Mouse (Mus musculus): ENCODE measurements around the gene Gigyf2. TPM values are rescaled to one million over a fixed set of nuclear protein-coding genes. Genes with fewer than 3 reads are reported as not detected.
"Not testable (repeated sequence)": the region's sequence is repeated elsewhere in the genome, so short reads cannot be mapped to it uniquely, and the experiment has no call there.

Gene Gigyf2
- total and polyA plus RNA-seq, 2 experiments from 2014 or later, result 51.3 to 56.8 TPM

- DNase-seq (ENCODE audit: low spot score) (no peak), ATAC-seq (no peak)
- H3K36me3 ChIP-seq (ENCODE audit: insufficient read depth, low read length), result peaks cover 55% of the 10 kb centered on the region
- H3K9ac ChIP-seq (replicated peaks; ENCODE audit: low read length), result no peak overlapping the region
- WGBS, result 72% methylated on average over 6 of the region's 6 CpGs
- no peaks in the 10 kb centered on the region for H3K4me1 ChIP-seq (ENCODE audit: insufficient read depth, low read length)
- no peak overlapping the region for H3K4me2 ChIP-seq (ENCODE audit: low read depth, low read length)
- no peak overlapping the region for H3K27ac ChIP-seq
- H3K27me3 ChIP-seq (ENCODE audit: insufficient read depth, low read length), result no peaks in the 10 kb centered on the region
- TF ChIP-seq CTCF (IDR thresholded peaks at IDR 0.05; ENCODE audit: low read depth), result no peak
- H3K4me3 ChIP-seq (ENCODE audit: low read length), result no peak overlapping the region
- no peaks in the 10 kb centered on the region for H3K9me3 ChIP-seq (ENCODE audit: low read length)
Observed at GRCm38 (mm10) chr1:87436583-87436982, 109.8 kb downstream of the Gigyf2 start.

GRCm38 (mm10) chr1:87447183-87448104 is 120.6 kb downstream of the Gigyf2 start:
- H3K27me3 ChIP-seq (ENCODE audit: insufficient read depth, low read length), result no peaks in the 10 kb centered on the region
- H3K4me2 ChIP-seq (ENCODE audit: low read depth, low read length), result no peak overlapping the region
- H3K4me1 ChIP-seq (ENCODE audit: insufficient read depth, low read length), result no peaks in the 10 kb centered on the region
- H3K9me3 ChIP-seq (ENCODE audit: low read length), result no peaks in the 10 kb centered on the region
- peaks cover 53% of the 10 kb centered on the region for H3K36me3 ChIP-seq (ENCODE audit: insufficient read depth, low read length)
- TF ChIP-seq CTCF (IDR thresholded peaks at IDR 0.05; ENCODE audit: low read depth), result peak; percentile 85
- H3K27ac ChIP-seq, result no peak overlapping the region
- 32% methylated on average over 5 of the region's 5 CpGs for WGBS
- ATAC-seq (peak; percentile 66; the same call in 1 of the 2 replicates), DNase-seq (ENCODE audit: low spot score) (peak; percentile 79)
- H3K4me3 ChIP-seq (ENCODE audit: low read length), result no peak overlapping the region
- H3K9ac ChIP-seq (replicated peaks; ENCODE audit: low read length), result no peak overlapping the region

DNA sequence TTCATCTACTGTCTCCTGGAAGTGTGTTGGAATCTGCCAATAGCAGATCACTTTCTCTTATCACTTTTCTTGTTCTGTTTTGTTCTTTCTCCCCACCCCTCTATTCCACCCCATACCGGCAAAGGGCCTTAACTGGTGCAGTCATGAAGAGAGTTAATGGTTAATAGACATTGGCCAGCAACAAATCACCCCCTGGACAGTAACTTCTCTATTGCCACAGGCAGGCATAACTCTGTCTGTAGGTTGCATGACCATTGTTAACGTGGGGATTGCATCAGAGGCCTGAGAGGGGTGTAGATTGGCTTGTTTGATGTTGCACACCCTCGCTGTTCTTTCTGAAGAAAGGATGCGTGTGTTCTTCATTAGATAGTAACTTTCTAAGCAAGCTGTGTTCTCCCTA is 122.6 kb downstream of the Gigyf2 start:
- Histone ChIP-seq H3K27ac (no peak overlapping the region), H3K9me3 (ENCODE audit: low read length) (no peaks in the 10 kb centered on the region), H3K4me2 (ENCODE audit: low read depth, low read length) (no peak overlapping the region), H3K4me3 (ENCODE audit: low read length) (no peak overlapping the region), H3K27me3 (ENCODE audit: insufficient read depth, low read length) (no peaks in the 10 kb centered on the region), H3K36me3 (ENCODE audit: insufficient read depth, low read length) (peaks cover 43% of the 10 kb centered on the region), H3K4me1 (ENCODE audit: insufficient read depth, low read length) (no peaks in the 10 kb centered on the region), H3K9ac (replicated peaks; ENCODE audit: low read length) (no peak overlapping the region)
- DNase-seq (ENCODE audit: low spot score) (no peak), ATAC-seq (no peak)
- TF ChIP-seq CTCF (IDR thresholded peaks at IDR 0.05; ENCODE audit: low read depth), result no peak
- 85% methylated on average over 4 of the region's 4 CpGs for WGBS

DNA sequence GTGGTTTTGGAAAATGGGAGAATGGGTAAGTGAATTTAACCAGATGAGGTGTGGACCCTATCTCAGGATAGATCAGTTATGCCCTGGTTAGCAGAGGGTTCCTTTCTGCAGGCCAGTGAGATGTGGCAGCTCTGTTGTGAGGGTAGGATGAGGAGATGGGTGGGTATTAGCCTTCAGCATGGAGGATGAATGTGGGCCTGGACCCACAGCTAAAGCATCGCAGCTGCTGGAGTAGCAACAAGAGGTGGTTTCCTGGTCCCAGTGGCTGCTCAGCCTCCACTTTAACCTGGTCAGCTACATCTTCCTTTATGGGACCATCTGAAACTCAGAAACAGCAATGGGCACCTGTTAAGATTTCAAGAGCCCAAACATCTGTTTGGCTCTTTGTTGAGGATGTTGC is 129.6 kb downstream of the Gigyf2 start:
- 100% methylated on average over 1 of the region's 1 CpGs for whole genome bisulfite sequencing
- Histone ChIP-seq H3K36me3 (ENCODE audit: insufficient read depth, low read length) (no peaks in the 10 kb centered on the region), H3K9ac (replicated peaks; ENCODE audit: low read length) (no peak overlapping the region), H3K27me3 (ENCODE audit: insufficient read depth, low read length) (no peaks in the 10 kb centered on the region), H3K4me2 (ENCODE audit: low read depth, low read length) (no peak overlapping the region), H3K4me1 (ENCODE audit: insufficient read depth, low read length) (no peaks in the 10 kb centered on the region), H3K27ac (no peak overlapping the region), H3K9me3 (ENCODE audit: low read length) (no peaks in the 10 kb centered on the region), H3K4me3 (ENCODE audit: low read length) (no peak overlapping the region)
- no peak for DNase-seq (ENCODE audit: low spot score)
- ATAC-seq, result no peak
- no peak for TF ChIP-seq CTCF (IDR thresholded peaks at IDR 0.05; ENCODE audit: low read depth)

GRCm38 (mm10) chr1:87458045-87458444 is 131.2 kb downstream of the Gigyf2 start:
- Histone ChIP-seq H3K4me3 (ENCODE audit: low read length) (no peak overlapping the region), H3K4me1 (ENCODE audit: insufficient read depth, low read length) (no peaks in the 10 kb centered on the region), H3K4me2 (ENCODE audit: low read depth, low read length) (no peak overlapping the region), H3K36me3 (ENCODE audit: insufficient read depth, low read length) (no peaks in the 10 kb centered on the region), H3K9ac (replicated peaks; ENCODE audit: low read length) (no peak overlapping the region), H3K27ac (no peak overlapping the region), H3K9me3 (ENCODE audit: low read length) (no peaks in the 10 kb centered on the region), H3K27me3 (ENCODE audit: insufficient read depth, low read length) (no peaks in the 10 kb centered on the region)
- 62% methylated on average over 4 of the region's 4 CpGs for WGBS
- peak; percentile 51 for DNase-seq (ENCODE audit: low spot score)
- TF ChIP-seq CTCF (IDR thresholded peaks at IDR 0.05; ENCODE audit: low read depth), result no peak
- ATAC-seq, result peak; percentile 68; the same call in 1 of the 2 replicates

DNA sequence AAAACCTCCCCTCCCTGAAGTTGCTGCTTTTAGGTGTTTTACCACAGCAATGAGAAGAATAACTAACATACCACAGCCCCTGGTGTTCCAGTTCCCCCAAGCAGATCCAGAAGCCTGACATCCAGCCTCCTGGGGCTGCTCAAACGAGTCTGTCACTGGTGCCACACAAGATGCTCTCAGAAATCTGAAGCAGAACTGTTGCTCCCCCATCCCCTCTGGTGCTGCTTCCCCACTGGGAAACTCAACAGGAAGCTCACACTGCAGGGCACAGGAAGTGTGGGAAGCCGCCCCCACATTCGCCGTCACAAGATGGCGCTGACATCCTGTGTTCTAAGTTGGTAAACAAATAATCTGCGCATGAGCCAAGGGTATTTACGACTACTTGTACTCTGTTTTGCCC is 133.1 kb downstream of the Gigyf2 start:
- H3K27ac ChIP-seq; H3K9me3 ChIP-seq (ENCODE audit: low read length); H3K4me1 ChIP-seq (ENCODE audit: insufficient read depth, low read length); H3K4me2 ChIP-seq (ENCODE audit: low read depth, low read length); H3K36me3 ChIP-seq (ENCODE audit: insufficient read depth, low read length); H3K27me3 ChIP-seq (ENCODE audit: insufficient read depth, low read length); H3K4me3 ChIP-seq (ENCODE audit: low read length); H3K9ac ChIP-seq (replicated peaks; ENCODE audit: low read length); ATAC-seq; DNase-seq (ENCODE audit: low spot score): not testable (repeated sequence)
- 86% methylated on average over 5 of the region's 7 CpGs for WGBS

DNA sequence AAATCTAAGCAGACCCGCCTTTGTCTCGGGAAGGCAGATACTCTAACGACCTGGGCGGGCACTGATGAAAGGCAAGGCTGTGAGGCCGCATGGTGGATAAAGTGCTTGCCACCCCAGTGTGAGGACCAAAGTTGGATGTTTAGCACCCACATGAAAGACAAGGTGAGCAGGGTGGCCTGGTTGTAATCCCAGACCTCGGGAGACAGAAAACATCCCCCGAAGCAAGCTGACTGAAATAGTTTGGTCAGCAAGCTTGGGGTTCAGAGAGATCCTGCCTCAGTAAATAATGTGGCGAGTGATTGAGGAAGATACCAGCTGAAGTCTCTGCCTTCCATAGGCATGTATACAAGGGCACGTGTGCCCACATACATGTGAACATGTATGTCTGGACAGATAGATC is 140.7 kb downstream of the Gigyf2 start:
- Histone ChIP-seq H3K4me2 (ENCODE audit: low read depth, low read length) (no peak overlapping the region), H3K4me1 (ENCODE audit: insufficient read depth, low read length) (no peaks in the 10 kb centered on the region), H3K27me3 (ENCODE audit: insufficient read depth, low read length) (no peaks in the 10 kb centered on the region), H3K27ac (no peak overlapping the region), H3K9me3 (ENCODE audit: low read length) (no peaks in the 10 kb centered on the region), H3K4me3 (ENCODE audit: low read length) (no peak overlapping the region), H3K36me3 (ENCODE audit: insufficient read depth, low read length) (no peaks in the 10 kb centered on the region), H3K9ac (replicated peaks; ENCODE audit: low read length) (no peak overlapping the region)
- TF ChIP-seq CTCF (IDR thresholded peaks at IDR 0.05; ENCODE audit: low read depth), result no peak
- DNase-seq (ENCODE audit: low spot score) (no peak), ATAC-seq (no peak)
- WGBS, result 87% methylated on average over 9 of the region's 9 CpGs

All from hindbrain, postnatal 0 days (tissue).